Mouse (Mus musculus): ENCODE measurements around the gene Bbs4. TPM values are rescaled to one million over a fixed set of nuclear protein-coding genes. Genes with fewer than 3 reads are reported as not detected.

Gene Bbs4
- total RNA-seq, 2 experiments from 2014 or later, result 3.0 to 3.6 TPM

- DNase-seq, result no peak
- intact Hi-C loops (cut with DNase I; ENCODE audit: low total_unique reads), result no loop called here
Observed at GRCm38 (mm10) chr9:59307890-59308289, 45.4 kb downstream of the Bbs4 start.

DNA sequence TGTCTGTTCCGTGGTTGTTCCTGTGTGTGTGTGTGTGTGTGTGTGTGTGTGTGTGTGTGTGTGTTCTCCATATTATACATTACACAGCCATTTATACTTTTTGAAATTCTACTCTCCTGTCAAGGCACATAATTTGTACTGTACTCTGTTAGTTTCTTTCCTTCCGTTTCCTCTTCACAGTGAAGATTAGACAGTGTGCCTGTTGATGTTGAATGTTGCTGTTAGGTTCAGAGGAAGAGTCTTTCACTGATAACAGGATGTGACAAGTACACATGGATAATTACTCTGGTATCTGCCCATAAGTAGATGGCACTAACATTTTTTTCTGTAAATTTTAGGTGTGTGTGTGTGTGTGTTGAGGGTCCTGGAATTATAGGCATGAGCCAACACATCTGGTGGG, 56.9 kb downstream of the Bbs4 start:
- no peak for DNase-seq
- intact Hi-C loops (cut with DNase I; ENCODE audit: low total_unique reads), result no loop called here

GRCm38 (mm10) chr9:59292493-59292875, 60.8 kb downstream of the Bbs4 start:
- intact Hi-C loops (cut with DNase I; ENCODE audit: low total_unique reads), result no loop called here
- no peak for DNase-seq

- intact Hi-C loops (cut with DNase I; ENCODE audit: low total_unique reads), result no loop called here
- no peak for DNase-seq
Observed at GRCm38 (mm10) chr9:59291688-59292492, 61.4 kb downstream of the Bbs4 start.

DNA sequence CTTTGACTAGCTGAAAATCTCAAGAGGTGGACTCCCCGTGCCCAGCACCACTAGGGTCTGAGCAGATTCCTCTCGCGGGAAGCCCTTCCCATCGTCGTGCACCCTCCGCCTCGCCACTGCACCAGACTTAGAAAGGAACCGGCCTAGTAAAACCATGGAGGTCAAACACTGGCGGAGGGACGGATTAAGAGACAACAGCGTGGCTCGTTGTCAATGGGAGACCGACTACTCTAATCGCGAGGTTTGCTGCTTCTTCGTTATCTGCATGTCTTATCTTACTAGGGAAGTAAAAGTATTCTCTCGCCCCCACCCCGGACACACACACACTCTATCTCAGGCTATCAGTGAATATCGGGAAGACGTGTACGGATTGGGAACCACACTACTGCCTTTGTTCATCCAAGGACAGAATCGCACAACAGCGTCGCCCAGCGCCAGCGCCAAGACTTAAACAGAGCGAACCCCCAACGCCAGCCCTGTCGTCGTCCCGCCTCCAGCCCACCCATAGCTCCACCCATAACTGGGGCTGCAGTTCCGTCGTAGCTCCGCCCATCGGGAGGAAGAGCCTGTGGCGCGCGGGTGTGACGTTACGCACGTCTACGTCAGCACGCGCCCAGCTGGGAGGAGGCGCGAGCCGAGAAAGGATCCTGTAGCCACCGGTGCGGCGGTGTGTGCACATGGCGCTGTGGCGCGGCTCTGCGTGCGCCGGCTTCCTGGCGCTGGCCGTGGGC, 62.2 kb downstream of the Bbs4 start, which contains the start of gene Adpgk:
Gene Adpgk (plus strand): TSS at position 602 of the 731 bp plus-strand sequence.
- intact Hi-C loops (cut with DNase I; ENCODE audit: low total_unique reads), result no loop called here
- DNase-seq, result peak; percentile 98

DNA sequence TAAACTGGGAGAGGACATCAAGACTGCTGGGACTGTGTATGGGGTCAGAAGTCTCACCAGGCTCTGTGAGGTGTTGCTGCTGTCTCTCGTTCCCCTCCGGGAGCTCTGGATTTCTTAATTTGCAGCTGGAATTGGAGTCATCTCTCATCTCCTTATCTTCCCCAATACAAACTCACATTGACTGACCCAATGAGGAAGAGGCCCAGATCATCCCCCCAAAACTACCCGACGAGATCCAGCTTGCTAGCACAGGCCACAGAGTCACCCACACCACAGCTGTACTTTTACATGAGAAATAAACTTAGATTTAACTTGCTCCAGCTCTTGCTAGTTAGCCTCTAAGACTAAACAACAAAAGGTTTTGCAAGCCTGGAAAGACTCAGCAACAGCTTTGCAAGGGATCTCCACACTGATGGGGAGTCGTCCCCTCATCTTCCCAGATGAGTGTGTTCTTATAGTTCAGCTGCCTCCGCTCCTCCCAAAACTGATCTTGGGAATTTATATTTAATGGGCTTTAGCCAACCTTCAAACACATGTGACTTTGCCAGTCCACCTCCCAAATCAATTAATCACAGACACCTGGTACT, 63.7 kb downstream of the Bbs4 start:
- intact Hi-C loops (cut with DNase I; ENCODE audit: low total_unique reads), result no loop called here

GRCm38 (mm10) chr9:59288685-59289410, 64.5 kb downstream of the Bbs4 start:
- DNase-seq, result no peak
- intact Hi-C loops (cut with DNase I; ENCODE audit: low total_unique reads), result no loop called here

More for the DNA sequence above, 63.7 kb downstream of the Bbs4 start:
- no peak for DNase-seq

DNA sequence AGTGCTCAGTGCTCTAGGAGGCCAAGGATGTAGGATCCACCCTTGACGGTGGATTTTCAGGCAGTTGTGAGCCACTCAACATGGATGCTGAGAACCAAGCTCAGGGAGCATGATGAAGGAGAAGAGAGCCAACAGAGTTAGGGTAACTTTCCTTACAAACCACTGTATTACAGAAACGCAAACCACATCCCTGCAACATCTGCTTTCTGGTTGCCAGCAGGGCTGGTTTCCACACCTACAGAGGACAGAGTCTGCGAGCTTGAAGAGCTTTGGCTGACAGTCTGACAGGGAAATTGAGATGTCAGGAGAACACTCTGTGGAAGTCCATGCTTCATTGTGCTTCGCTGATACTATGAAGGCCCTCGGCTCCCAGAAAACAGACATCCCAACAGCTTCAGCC, 65.2 kb downstream of the Bbs4 start:
- intact Hi-C loops (cut with DNase I; ENCODE audit: low total_unique reads), result no loop called here

GRCm38 (mm10) chr9:59285614-59286013, 67.7 kb downstream of the Bbs4 start:
- no peak for DNase-seq
- intact Hi-C loops (cut with DNase I; ENCODE audit: low total_unique reads), result no loop called here

More for the DNA sequence above, 65.2 kb downstream of the Bbs4 start:
- DNase-seq, result no peak

DNA sequence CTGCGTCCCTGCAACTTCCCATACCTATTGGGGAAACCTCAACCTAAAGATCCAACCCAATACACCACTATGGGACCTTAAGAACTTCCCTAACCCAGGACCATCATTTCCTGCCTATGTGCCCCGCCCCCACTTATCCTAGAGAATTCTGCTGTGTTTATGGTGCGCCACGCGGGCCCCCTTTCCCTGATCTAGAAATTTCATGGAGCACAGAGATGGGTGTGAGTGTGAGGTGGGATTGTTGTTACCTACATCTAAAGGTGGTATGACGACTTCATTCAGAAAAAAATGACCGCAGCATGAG, 70.7 kb downstream of the Bbs4 start:
- intact Hi-C loops (cut with DNase I; ENCODE audit: low total_unique reads), result loop anchor here (5.0 kb wide), 1 partner anchor 265 kb away; no protein-coding TSS in a partner anchor
- no peak for DNase-seq

- DNase-seq, result peak; percentile 81
- intact Hi-C loops (cut with DNase I; ENCODE audit: low total_unique reads), result loop anchor here (5.0 kb wide), 1 partner anchor 265 kb away; no protein-coding TSS in a partner anchor
Observed at GRCm38 (mm10) chr9:59281871-59282682, 71.2 kb downstream of the Bbs4 start.

DNA sequence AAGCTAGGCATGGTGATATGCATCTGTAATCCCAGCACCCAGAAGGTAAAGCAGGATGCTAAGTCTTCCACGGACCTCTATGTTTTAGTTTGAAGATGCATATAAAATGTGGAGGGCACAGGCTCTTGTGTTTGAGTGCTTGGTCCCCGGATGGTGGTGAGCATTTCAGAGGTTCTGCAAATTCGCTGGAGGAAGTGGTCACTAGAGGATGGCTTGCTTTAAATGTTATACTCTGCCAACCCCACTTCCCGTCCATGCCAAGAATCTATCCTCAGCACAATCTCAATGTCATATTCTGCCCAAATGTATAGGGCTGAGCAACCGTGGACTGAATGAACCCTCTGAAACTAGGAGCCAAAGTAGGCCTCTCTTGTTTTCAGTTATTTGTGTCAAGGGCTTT, 72.4 kb downstream of the Bbs4 start:
- intact Hi-C loops (cut with DNase I; ENCODE audit: low total_unique reads), result loop anchor here (5.0 kb wide), 1 partner anchor 264 kb away; no protein-coding TSS in a partner anchor
- DNase-seq, result no peak

DNA sequence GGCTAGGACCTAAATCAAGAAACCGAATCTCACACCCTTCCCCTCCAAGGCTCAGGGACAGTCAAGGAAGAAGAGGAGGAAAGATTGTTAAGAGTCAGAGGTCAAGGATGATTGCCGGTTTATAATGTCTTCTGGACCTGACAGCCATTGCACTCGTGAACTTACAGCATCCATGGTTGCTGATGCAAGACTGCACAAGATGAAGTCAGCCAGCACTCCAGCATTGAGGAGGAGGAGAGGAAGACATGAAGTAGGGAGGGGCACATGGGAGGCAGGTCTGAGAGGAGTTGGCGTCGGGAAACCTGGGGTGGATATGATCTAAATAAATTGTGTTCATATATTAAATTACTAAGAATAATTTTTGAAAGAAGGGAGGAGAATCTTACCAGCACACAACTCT, 74.6 kb downstream of the Bbs4 start:
- intact Hi-C loops (cut with DNase I; ENCODE audit: low total_unique reads), result no loop called here
- DNase-seq, result no peak

- peak; percentile 51 for DNase-seq
Observed at GRCm38 (mm10) chr9:59278199-59278598, 75.1 kb downstream of the Bbs4 start.

DNA sequence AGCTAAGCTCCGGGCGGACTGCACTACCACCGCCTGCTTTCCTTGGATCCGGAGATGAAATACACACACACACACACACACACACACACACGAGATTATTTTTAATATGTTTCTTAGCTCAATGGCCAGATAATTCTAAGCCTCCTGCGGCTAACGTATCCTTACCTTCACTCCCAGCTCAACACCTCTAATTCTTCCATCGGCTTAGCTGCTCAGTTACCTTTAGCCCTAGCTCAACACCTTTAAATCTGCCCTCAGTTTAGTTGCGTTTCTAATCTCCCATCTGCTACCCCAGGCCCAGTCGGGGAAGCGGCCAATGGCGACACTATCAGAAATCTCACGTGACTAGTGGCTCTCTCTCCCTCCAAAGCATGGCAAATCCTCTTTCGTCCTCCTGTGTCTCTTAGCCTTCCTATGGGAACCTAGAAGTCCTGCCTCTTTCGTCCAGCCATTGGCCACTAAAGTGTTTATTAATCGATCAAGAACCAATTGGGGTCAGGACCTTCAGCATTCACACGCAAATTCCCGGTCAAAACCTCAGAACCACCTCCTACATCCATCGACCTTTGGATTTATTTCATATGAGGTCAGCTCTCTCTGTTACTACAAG, 78.4 kb downstream of the Bbs4 start:
- DNase-seq, result no peak
- intact Hi-C loops (cut with DNase I; ENCODE audit: low total_unique reads), result no loop called here

More at GRCm38 (mm10) chr9:59278199-59278598, 75.1 kb downstream of the Bbs4 start:
- intact Hi-C loops (cut with DNase I; ENCODE audit: low total_unique reads), result no loop called here

DNA sequence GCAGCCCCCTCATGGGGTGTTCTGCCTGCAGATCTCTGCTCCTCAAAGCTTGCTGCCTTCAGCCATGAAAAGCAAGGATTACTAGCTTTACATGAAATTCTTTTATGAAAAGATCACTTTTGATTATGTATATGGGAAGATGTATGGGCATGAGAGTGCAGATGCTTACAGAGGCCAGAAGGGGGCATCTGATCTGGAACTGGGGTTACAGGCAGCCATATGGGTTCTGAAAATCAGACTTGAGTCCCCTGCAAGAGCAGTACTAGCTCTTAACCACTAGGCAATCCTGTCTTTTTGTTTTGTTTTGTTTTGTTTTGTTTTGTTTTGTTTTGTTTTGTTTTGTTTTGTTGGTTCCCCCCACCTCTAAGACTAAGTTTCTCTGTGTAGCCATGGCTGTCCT, 80.1 kb downstream of the Bbs4 start:
- no peak for DNase-seq
- intact Hi-C loops (cut with DNase I; ENCODE audit: low total_unique reads), result no loop called here

Measured in gastrocnemius, postnatal 14 days (tissue).